Mouse (Mus musculus) central nervous system, embryonic 14 days (tissue): Measurements from ENCODE around the gene Cdcp2. TPM values are rescaled to one million over a fixed set of nuclear protein-coding genes. Genes with fewer than 3 reads are reported as not detected.

Experiments
- polyA plus RNA-seq: library from polyadenylated mRNA; depleted of rRNA; stranded (reverse); fragments of >200 nt; gene quantifications from 2 replicates; pipeline ENCODE4 v1.2.3, GENCODE M21; 2012; rRNA removed

The Cdcp2 gene
- 0.05 and 0.06 TPM in 2 replicates for polyA plus RNA-seq

DNA sequence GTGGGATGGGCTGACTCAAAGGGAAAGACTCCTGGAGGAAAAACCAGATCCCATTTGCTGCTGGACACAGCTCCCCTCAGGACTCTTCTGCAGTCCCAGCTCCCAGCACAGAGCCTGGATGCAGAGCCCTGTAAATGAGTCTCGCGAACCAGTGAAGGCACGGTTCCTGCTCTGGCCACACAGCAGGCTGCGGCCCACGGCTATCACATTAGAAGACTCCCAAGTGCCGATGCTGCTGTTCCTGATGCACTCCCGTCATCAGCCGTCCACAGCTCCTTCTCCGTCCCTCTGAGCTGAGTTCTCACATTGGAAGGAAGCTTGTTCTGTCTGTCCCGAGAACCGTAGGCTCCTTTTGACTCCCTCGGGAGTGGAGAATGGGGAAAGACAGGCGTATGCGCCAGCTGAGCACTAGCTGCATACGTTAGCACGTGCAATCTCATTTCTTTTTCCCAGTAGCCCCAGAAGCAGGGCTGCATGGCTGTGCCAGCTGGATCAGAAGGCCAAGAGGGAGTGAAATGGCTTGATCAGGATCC is at the start of gene Cdcp2:
Gene Cdcp2 (plus strand): TSS at position 51 of the 533 bp plus-strand sequence.

DNA sequence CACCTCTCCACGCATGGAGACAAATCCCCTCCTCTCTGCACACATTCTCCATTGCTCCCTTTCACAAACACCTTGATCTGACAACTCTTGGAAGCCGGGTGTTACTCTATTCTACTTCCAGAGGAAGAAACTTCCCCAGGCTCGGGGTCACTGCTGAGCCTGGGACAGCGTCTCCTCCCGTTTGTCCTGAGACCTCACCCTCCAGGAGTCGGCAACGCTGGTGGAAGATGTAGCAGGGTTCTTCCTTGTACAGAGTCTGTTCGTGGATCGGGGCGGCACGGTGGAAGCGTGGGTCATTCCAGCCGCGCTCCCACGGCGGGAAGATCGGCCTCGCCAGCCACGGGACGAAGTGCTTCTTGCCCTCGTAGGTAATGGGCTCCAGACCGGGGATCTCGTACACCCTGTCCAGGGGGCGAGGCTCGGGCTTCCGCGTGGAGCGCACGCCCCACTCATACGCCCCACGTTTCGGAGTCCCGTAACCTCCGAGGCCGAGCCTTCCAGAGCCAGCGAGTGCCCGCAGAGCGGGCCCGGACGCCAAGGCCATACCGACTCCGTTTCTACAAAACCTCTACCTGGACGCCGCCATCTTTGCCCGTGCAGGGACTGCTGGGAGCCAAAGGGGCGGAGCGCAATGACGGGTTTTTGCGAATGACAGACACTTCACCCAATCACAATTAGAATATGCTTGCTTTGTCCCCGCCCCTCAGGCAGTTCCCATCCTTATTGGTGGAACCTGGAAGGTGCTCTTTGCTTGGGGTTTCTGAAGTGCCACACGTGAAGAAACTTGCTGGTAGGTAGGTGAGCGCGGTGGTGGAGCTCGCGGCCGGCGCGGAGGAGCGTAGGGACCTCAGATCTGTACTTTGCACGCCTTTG is 30.2 kb upstream of the Cdcp2 start, which contains the start of the genes Mrpl37 and Cyb5rl:
Gene Mrpl37 (minus strand): TSS at position 617 of the 873 bp plus-strand sequence.
Gene Cyb5rl (plus strand): TSS at position 737 of the 873 bp plus-strand sequence.

Other genes with a start within 250 kb of the Cdcp2 start
- 258 and 267 TPM in 2 replicates for gene Ssbp3, start 186.2 kb upstream of the Cdcp2 start, polyA plus RNA-seq
- gene Mrpl37, start 30.0 kb upstream of the Cdcp2 start, polyA plus RNA-seq: 96.2 and 98.7 TPM in 2 replicates
- gene Cyb5rl, start 29.9 kb upstream of the Cdcp2 start, polyA plus RNA-seq: 3.9 and 5.8 TPM in 2 replicates
- 177 and 180 TPM in 2 replicates for gene Tmem59, start 81.5 kb downstream of the Cdcp2 start, polyA plus RNA-seq
- gene Tceanc2, start 82.2 kb downstream of the Cdcp2 start, polyA plus RNA-seq: 16.0 and 16.1 TPM in 2 replicates
- gene Ldlrad1, start 112.3 kb downstream of the Cdcp2 start, polyA plus RNA-seq: not detected in 2 replicates
- gene Lrrc42, start 156.6 kb downstream of the Cdcp2 start, polyA plus RNA-seq: 41.9 and 43.2 TPM in 2 replicates
- gene Hspb11, start 156.7 kb downstream of the Cdcp2 start, polyA plus RNA-seq: 27.0 and 28.0 TPM in 2 replicates
- not detected in 2 replicates for gene Dio1, start 210.3 kb downstream of the Cdcp2 start, polyA plus RNA-seq
- 35.7 and 37.7 TPM in 2 replicates for gene Yipf1, start 217.5 kb downstream of the Cdcp2 start, polyA plus RNA-seq